Mouse (Mus musculus): ENCODE measurements around the gene Tmem267. TPM values are rescaled to one million over a fixed set of nuclear protein-coding genes. Genes with fewer than 3 reads are reported as not detected.
"Not testable (repeated sequence)": the region's sequence is repeated elsewhere in the genome, so short reads cannot be mapped to it uniquely, and the experiment has no call there.

Tmem267 gene
- total RNA-seq (2022), result 10 to 100 TPM; 24.0 to 39.4 (median 27.1) TPM

DNA sequence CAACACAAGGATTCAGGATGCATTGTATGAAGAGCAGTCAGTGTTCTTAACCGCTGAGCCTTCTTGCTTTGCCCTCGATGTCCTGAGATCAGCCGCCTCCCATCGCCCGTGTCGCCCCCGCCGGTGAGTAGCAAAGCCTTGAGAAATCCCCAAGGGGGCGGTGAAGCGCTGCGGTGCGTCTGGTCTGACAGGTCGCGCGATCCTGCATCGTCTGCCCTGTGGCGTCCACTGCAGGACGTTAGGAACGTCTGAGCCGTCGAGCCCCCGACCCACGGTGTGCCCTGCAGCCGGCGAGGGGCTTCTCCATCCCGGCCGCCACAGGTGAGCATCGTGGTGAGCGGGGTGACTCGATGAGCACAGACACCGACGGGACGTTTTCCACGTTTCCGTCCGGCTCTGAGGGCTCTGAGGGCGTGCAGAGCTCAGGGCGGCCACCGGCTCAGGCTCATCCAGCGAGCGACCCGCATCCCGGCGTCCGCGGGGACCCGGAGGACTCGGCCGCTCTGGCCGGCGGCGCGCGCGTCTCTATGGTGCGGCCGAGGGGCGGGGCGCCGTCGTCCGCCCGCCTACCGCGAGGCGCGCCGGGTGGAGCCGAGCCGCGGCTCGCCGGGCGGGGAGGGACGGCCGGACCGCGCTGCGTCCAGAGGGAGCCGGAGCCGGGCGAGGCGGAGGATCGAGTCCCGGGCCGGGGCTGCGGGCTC is at the start of gene Tmem267, which contains the start of gene 3110070M22Rik:
Gene Tmem267, plus strand, starts transcription at position 160 of the 701 bp plus-strand sequence.
Gene 3110070M22Rik, minus strand, starts transcription at position 504 of the 701 bp plus-strand sequence.
- DNase-seq (ENCODE audit: low spot score in 2 of 2), result peak; percentile 54 to 74

DNA sequence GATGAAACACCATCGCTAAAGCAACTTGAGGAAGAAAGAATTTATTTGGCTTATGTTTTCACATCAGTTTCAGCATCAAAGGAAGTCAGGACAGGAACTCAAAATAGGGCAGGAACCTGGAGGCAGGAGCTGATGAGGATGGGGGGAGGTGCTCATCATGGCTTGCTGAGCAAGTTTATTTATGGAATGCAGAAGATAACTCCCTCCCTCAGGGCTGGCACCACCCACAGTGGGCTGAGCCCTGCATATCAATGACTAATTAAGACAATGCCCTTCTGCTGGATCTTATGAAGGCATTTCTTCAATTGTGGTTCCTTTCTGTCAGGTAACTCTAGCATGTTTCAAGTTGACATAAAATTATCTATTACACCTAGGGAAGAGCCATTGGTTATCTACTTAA is 45.6 kb upstream of the Tmem267 start:
- no peak for DNase-seq (ENCODE audit: low spot score in 2 of 2)

DNA sequence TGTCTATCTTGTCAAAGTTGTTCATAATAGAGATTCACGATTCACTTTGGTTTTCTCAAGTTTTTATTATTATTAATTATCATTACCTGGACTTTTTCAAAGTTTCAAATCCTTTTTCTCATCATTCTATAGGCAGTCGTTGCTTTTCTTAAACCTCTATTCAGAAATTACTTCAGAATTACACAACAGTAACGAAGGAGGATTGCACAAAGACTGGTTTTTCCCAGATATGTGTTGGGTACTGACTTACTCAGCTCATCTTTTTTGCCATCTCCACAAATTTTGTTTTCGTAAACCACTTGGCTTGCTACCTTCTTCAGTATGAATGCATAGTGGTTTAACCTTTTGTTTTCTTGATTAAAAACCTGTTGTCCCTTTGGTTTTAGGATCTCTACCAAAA is 34.3 kb upstream of the Tmem267 start:
- DNase-seq (ENCODE audit: low spot score in 2 of 2), result no peak

DNA sequence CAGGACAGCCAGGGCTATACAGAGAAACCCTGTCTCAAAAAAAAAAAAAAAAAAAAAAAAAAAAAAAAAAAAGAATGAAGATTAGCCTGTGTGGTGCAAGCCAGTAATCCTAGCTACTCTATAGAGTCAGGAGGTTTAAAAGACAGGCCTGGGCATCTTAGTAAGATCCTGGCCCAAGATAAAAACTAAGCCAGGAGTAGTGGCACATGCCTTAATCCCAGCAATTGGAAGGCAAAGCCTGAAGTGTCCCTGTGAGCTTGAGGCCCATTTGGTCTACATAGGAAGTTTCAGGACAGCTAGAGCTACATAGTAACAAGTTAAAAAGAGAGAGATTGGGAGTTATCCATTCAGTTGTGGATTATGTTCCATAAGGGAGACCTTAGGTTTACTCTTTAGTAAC is 32.8 kb upstream of the Tmem267 start:
- no peak for DNase-seq (ENCODE audit: low spot score in 2 of 2)

DNA sequence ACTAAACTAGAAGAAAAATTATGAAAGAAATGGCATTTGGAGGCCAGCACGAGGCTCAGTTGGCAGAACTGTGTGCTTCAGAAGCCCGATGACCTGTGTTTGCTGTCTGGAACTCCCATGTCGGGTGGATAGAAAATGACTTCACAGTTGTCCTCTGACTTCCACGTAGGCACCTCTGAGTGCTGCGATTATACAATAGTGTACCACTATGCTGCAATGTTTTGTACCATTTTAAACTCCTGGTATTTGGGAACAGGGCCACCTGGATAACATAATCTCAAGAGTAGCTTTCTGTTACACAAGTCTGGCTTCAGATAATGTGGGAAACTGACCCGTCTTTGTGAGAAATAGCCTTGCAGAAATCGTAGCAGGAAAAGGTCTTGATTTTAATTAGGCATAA is 31.5 kb upstream of the Tmem267 start:
- no peak for DNase-seq (ENCODE audit: low spot score in 2 of 2)

DNA sequence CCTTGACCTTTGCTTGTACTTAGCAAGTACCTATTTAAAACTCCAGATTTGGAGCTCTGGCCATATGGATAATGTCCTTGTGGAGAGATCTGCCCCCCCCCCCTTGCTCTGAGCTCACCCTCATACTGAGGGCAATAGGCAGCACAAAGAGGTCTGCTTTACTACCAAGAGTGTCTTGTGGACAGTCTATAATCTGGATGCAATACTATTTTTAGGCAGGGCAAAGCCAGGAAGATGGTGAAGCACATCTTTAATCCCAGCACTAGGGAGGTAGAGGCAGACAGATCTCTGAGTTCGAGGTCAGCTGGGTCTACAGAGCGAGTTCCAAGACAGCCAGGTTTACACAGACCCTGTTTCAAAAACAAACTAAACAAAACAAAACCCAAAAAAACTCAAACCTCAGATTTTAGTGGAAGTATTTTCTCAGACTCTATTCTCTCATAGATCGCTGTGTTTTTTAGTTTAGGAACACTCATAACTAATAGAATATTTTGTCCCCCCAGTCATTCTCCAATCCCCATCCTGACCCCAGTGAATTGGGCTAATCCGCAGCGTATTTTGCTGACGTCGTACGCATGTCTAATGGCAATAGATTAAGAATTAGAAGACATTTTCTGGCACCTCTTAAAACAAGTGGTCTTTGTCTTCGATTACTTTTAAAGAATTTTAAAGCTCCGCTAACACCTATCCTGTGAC is 25.8 kb upstream of the Tmem267 start:
- no peak for DNase-seq (ENCODE audit: low spot score in 2 of 2)

DNA sequence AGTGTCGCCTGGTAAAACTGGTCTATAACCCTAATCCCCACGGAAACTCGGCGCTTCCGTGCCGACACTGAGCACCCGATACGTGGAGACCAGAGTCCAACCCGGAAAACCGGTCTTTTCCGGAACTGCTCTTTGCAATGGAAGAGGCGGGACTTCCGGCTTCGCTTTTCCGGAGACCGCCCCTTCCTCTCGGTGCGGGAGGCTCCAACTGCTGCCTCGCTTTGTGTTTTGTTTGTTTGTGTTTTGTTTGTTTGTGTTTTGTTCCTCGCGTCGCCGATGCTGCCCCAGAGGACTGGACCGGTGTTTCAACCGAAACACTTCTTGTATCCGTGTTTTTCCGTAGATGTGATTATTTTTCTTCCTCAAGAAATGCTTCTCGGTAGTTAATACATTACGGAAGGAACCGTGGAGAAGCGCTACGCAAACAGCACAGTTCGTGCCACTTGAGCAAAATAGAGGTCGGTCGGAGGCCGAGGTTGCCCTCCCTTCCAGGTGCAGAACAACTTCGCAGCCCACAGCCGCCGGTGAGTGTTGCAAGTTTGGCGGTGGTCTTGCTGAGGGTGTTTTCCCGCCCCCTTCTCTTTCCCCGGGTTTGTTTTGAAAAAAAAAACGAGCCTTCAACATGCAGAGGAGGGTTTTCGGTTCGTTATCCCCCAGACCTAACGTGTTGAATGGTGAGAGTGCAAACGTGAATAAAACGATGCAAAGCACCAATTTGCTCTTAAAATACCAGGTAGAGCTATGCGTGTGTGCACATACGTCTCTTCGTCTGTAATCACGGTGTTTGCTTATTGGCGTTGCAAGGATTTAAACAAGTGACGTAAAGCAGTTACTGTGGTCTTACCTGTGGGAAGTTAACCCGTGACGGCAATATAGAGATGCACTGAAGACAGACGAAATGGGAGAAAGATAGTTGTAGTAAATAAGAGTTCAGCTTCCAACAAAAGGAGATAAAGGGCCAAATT is 25.0 kb upstream of the Tmem267 start, which contains the start of gene 4833420G17Rik:
Gene 4833420G17Rik, plus strand, starts transcription at position 173 of the 965 bp plus-strand sequence.
- DNase-seq (ENCODE audit: low spot score in 2 of 2), result peak; percentile 82 to 85

DNA sequence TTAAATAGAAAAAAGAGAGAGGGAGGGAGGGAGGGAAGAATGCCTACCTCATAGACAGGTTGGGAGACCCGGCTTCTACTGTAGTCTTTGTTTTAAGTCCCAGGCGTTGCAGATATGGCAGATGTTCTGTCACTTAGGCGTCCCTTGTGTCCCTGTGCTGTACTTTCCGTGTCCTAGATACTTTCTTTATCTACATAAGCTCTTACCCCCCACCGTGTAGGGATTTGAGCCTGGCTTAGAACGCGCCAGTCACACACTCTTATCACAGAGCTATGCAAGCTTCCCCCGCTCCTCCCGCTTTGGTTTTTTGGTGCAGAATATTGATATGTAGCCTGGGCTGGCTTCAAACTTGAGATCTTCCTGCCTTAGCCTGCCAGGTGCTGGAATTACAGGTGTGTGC is 11.2 kb upstream of the Tmem267 start:
- DNase-seq (ENCODE audit: low spot score in 2 of 2), result no peak

DNA sequence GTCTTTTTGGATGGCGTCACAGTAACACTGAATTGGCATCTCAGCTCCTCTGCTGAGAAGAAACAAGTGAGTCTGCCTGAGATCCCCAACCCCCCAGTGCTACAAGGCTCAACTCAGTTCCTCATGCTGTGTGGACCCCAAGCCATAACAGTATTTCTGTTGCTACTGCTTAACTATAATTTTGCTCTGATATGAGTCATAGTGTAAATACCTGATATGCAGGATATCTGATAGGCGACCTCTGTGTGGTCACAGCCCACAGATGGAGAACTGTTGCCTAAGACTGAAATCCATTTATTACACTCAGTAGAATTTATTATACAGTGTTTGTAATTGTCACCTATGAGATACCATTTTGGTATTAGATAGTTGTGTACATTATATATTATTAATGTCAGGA is 10.1 kb upstream of the Tmem267 start:
- no peak for DNase-seq (ENCODE audit: low spot score in 2 of 2)

DNA sequence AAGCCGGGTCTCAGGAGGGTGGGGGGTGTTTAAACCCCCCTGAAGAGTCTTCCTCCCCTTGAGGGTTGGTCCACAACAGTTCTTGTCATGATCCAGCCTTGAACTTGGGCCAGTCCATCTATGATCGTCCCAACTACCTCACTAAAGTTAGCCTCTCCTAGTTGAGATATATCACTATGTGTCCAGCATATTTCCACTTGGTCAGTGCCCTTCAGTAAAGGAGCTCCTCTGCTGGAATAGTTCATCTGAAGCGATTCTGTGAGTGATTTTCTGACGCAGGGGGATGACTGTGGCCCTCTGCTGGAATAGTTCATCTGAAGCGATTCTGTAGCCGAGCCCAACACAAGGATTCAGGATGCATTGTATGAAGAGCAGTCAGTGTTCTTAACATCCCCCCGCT is 485 bp upstream of the Tmem267 start:
- no peak for DNase-seq (ENCODE audit: low spot score in 2 of 2)

DNA sequence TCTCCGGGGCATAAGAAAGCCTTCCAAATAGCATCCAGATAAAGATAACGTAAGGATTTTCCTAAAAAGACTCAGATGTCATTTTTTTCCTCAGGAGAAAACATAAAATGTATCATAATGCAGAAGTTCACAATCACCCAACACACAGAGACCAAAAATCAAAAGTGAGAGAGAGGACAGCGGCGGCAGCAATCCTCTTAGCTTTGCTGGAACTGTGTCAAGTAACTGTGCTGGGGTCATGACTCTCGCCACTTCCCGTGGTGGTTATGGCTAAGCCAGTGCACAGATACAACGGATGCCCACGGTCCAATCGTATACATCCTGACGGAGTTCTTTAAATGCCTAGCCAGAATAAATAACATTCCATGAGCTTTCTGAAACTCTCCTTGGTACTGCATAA is 4.2 kb downstream of the Tmem267 start:
- DNase-seq (ENCODE audit: low spot score in 2 of 2), result not testable (repeated sequence)

DNA sequence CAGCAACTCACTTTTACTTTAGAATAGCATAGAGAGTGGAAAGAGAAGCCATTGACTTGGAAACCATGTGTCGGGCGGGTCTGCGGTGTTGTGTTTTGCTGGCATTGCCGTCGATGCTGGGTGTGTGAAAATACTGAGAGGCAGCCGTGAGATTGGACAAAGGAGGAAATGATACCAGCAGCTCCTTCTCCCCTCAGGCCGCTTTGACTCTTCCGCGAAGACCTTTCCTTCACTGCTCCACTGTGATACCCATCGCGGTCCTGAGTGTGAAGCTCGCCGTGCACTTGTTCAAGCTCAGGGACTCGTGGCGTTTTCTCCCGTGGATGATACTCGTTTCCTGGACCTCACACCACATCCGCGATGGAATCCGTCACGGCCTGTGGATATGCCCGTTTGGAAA is 7.1 kb downstream of the Tmem267 start:
- not testable (repeated sequence) for DNase-seq (ENCODE audit: low spot score in 2 of 2)

DNA sequence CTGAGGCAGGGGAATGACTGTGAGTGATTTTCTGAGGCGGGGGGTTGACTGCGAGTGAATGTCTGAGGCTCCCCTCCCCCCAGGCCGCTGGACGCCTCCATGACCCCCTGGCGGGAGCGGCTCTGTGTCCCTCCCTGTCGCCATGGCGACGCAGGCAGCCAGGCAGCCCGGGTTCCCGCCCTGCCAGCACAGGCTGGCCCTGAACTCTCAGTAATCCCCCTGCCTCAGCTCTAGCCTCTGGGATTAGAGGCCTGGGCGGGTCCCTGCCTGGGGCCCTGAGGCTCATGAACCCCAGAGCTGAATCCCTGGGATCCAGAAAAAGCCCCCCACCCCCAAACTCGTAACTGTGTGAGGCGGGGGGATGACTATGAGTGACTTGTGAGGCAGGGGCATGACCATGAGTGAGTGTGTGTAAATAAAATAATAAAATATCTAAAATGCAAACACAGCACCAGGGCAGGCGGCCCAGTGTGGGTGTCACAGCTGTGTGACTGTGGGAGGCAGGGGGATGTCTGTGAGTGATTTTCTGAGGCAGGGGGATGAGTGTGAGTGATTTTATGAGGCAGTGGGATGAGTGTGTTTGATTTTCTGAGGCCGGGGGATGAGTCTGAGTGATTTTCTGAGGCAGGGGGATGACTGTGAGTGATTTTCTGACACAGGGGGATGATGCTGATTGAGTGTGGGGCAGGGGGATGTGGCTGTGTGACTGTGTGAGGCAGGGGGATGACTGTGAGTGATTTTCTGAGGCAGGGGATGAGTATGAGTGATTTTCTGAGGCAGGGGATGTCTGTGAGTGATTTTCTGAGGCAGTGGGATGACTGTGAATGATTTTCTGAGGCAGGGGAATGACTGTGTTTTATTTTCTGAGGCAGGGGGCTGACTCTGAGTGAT is 108.7 kb downstream of the Tmem267 start:
- not testable (repeated sequence) for DNase-seq (ENCODE audit: low spot score in 2 of 2)

DNA sequence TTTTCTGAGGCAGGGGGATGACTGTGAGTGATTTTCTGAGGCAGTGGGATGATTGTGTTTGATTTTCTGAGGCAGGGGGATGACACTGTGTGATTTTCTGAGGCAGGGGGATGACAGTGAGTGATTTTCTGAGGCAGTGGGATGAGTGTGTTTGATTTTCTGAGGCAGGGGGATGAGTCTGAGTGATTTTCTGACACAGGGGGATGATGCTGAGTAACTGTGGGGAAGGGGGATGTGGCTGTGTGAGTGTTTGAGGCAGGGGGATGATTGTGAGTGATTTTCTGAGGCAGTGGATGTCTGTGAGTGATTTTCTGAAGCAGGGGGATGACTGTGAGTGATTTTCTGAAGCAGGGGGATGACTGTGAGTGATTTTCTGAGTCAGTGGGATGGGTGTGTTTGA is 110.6 kb downstream of the Tmem267 start:
- not testable (repeated sequence) for DNase-seq (ENCODE audit: low spot score in 2 of 2)

DNA sequence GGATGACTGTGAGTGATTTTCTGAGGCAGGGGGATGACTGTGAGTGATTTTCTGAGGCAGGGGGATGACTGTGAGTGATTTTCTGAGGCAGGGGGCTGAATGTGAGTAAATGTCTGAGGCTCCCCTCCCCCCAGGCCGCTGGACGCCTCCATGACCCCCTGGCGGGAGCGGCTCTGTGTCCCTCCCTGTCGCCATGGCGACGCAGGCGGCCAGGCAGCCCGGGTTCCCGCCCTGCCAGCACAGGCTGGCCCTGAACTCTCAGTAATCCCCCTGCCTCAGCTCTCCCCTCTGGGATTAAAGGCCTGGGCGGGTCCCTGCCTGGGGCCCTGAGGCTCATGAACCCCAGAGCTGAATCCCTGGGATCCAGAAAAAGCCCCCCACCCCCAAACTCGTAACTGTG is 111.2 kb downstream of the Tmem267 start:
- peak in 1 of 2 experiments; percentile 39 for DNase-seq (ENCODE audit: low spot score in 2 of 2)

DNA sequence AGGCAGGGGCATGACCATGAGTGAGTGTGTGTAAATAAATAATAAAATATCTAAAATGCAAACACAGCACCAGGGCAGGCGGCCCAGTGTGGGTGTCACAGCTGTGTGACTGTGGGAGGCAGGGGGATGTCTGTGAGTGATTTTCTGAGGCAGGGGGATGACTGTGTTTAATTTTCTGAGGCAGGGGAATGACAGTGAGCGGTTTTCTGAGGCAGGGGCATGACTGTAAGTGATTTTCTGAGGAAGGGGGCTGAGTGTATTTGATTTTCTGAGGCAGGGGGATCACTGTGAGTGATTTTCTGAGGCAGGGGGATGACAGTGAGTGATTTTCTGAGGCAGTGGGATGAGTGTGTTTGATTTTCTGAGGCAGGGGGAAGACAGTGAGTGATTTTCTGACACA is 111.7 kb downstream of the Tmem267 start:
- not testable (repeated sequence) for DNase-seq (ENCODE audit: low spot score in 2 of 2)

DNA sequence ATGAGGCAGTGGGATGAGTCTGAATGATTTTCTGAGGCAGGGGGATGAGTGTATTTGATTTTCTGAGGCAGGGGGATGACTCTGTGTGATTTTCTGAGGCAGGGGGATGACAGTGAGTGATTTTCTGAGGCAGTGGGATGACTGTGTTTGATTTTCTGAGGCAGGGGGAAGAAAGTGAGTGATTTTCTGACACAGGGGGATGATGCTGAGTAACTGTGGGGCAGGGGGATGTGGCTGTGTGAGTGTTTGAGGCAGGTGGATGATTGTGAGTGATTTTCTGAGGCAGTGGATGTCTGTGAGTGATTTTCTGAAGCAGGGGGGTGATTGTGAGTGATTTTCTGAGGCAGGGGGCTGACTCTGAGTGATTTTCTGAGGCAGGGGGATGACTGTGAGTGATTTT is 112.3 kb downstream of the Tmem267 start:
- DNase-seq (ENCODE audit: low spot score in 2 of 2), result peak in 1 of 2 experiments; percentile 41

DNA sequence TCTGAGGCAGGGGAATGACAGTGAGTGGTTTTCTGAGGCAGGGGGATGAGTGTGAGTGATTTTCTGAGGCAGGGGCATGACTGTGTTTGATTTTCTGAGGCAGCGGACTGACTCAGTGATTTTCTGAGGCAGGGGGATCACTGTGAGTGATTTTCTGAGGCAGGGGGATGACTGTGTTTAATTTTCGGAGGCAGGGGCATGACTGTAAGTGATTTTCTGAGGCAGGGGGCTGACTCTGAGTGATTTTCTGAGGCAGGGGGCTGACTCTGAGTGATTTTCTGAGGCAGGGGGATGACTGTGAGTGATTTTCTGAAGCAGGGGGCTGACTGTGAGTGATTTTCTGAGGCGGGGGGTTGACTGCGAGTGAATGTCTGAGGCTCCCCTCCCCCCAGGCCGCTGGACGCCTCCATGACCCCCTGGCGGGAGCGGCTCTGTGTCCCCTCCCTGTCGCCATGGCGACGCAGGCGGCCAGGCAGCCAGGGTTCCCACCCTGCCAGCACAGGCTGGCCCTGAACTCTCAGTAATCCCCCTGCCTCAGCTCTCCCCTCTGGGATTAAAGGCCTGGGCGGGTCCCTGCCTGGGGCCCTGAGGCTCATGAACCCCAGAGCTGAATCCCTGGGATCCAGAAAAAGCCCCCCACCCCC is 115.0 kb downstream of the Tmem267 start:
- DNase-seq (ENCODE audit: low spot score in 2 of 2), result not testable (repeated sequence)

DNA sequence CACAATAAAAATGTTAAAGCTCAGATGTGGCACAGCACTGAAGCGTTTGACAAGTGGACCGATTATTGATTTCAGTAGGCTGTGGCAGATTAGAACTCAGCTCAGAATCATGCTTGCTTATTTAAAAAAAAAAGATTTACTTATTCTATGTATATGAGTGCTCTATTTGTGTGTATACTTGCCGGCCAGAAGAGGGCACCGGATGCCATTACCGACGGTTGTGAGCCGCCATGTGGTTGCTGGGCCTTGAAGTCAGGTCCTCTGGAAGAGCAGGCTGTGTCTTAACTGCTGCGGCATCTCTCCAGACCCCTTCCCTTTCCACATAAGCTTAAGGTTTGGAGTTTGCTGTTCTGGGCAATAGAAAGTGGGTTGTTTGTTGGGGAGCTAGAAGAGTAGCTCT is 116.1 kb downstream of the Tmem267 start:
- not testable (repeated sequence) for DNase-seq (ENCODE audit: low spot score in 2 of 2)

DNA sequence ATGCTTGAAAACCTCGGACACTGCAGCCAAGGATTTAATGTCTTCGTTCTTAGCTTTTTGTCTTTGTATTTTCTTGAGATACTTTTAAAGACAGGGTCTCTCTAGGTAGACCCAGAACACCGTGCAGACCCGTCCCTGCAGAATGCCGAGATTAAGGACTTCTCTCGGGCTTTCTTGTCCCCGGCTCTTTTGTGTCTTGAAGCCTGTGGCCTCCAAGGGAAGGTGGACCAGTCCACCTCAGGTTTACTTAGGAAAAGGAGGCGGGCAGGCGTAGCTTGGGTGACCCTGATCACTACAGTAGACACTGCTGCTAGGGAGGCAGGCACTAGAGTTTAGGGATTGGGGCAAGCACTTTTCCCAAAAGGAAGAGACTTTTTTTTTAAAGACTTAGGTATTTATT is 116.5 kb downstream of the Tmem267 start:
- DNase-seq (ENCODE audit: low spot score in 2 of 2), result not testable (repeated sequence)

Data from layer of hippocampus, adult 8-10 months (tissue).